Mouse (Mus musculus) regulatory T cell (primary cell): ENCODE results near the gene Zfp185.
"Not testable (repeated sequence)": the region's sequence is repeated elsewhere in the genome, so short reads cannot be mapped to it uniquely, and the experiment has no call there.

Experiments
- in situ Hi-C: fragments of 300-600 bp; cut with MboI, MseI; formaldehyde crosslinking; loops from one replicate; pipeline ENCODE4 v1.15.1; 2025; ENCODE audit warnings: high pct_unique_total_duplicates

The Zfp185 gene

GRCm38 (mm10) chrX:73062323-73062722 is 75.2 kb downstream of the Zfp185 start:
- in situ Hi-C loops, result loop anchor here (5.0 kb wide), 1 partner anchor 370 kb away; no protein-coding TSS in a partner anchor

GRCm38 (mm10) chrX:73063512-73064414 is 76.6 kb downstream of the Zfp185 start:
- in situ Hi-C loops, result loop anchor here (5.0 kb wide), 1 partner anchor 369 kb away; no protein-coding TSS in a partner anchor

- in situ Hi-C loops, result loop anchor here (5.0 kb wide), 1 partner anchor 368 kb away; no protein-coding TSS in a partner anchor
These were observed 77.3 kb downstream of the Zfp185 start, which contains the start of gene Pnma3 for GRCm38 (mm10) chrX:73064415-73064793. Gene Pnma3, plus strand, starts transcription at chrX:73064787.

- in situ Hi-C loops, result not testable (repeated sequence)
These were observed 79.7 kb downstream of the Zfp185 start for GRCm38 (mm10) chrX:73066765-73067312.
